Mouse (Mus musculus) cerebellum, postnatal 25 days (tissue): ENCODE measurements around the gene Kcnmb2.

Source experiments
- DNase-seq, 2 experiments: peaks; one replicate each; pipeline ENCODE4 v3.0.0; 2021; ENCODE audit warnings: mixed read lengths in 2 of 2

Gene Kcnmb2

DNA sequence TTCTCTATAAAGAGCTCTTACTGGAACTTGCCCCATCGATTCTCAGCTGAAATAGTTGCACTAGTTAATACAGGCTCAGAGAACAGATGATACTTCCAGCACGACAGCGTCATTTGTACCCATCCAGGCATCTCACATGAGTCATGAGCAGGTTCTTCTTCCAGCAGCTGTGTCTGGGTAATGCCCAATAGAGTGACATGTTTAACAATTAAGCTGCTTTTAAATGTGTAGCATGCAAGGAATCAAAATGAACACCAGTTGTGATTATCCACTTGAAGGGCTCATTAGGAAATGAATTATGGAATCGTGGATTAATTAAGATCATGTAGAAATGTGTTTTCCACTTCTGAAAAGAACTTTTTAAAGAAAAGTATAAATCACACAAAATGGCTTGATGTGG lies 245.4 kb downstream of the Kcnmb2 start:
- no peak for DNase-seq

DNA sequence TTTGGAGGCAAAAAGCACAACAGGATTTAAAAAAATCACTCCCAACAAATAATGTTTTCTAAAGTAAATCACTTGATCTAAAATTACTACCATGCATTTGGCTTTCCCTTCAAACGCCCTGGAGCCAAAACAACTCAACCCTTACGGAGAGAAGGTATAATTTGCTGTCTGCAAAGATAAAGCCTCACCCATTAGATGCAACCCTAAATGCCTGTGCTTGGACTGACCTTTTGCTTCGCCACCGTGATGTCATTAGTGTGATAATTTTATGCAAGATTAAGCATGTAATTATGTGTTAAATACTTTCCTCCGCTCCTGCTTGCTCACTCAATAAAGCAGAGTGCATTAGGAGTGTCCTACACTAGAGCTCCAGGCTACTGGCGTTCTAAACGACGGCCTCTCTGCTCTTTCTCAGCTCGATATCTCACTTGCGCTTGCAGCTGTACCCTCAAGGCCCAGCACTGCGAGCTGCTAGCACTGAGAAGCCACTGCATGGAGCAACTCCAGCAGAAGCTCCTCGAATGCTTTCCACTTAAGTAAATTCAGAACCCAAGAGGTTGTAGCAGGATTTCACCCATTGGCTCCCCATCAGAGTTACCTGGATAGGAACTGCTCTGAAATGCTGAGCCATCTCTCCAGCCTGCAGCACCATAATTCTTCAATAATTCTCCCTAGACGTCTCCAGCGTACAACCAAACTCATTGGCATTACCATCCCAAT lies 247.7 kb downstream of the Kcnmb2 start:
- DNase-seq: no peak

DNA sequence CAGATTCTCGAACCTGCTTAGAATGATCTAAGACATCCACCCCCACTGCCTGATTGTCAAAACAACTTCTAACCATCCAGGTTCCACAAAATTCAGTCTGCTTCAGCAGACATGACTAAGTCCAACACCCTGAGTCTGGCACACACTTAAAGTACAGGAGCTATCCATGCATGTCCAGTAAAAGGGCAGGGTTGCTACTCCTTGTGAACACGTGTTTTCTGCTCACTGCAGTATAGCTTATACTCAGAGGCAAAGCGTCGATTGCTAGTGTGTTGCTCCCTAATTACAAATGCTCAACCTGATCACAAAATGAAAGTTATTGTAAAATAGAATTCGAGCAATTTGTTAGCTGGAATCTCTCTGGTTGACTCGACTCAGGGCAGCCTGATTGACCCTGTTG lies 278.2 kb downstream of the Kcnmb2 start:
- no peak for DNase-seq

DNA sequence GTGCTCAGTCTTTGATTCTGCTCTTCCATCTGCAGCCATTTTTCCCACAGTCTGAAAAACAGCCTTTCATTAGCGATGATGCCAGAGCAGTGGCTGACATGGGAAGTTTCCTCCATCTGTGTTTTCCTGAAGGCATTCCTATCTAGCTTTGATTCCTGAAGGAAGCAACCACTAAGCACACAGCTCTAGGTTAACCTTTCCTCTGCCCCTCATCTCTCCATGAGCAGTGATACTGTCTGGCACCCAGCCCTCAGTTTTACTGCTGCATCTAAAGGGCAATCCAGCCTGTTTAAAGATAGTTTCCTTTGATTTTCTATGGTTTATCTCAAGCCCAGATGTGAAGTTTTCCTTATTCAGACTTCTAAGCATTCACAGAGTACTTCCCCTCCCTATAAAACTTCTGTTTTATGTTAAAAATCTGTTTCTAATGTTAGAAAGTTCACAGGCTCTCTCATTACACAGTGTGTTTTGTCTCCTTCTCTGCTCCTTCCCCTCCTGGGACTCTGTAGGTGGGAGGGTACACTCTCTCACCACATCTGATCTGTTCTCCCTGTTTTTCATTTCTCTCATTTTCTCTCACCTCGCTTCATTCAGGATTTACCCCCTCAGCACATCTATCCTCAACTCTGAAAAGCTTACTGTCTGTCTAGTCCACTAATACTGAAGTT lies 283.7 kb downstream of the Kcnmb2 start:
- no peak for DNase-seq

DNA sequence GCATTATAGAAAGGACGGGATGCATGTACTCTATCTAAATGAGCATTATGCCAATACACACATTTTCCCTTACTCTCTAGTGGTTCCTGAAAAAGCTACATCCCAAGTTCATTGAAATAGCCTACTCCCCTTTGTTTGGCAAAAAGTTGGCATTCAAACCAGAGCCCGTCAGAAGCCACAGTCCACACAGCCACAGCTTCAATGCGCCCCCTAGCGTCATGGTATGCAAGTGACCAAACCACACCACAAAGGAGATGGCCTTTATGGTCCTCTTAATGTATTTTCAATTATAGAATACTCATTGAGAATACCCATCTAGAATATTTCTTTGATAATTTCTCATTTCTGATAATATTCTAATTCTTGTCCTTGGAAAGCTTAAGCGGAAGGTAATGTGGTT lies 286.2 kb downstream of the Kcnmb2 start:
- DNase-seq: peak; percentile 66 to 85

DNA sequence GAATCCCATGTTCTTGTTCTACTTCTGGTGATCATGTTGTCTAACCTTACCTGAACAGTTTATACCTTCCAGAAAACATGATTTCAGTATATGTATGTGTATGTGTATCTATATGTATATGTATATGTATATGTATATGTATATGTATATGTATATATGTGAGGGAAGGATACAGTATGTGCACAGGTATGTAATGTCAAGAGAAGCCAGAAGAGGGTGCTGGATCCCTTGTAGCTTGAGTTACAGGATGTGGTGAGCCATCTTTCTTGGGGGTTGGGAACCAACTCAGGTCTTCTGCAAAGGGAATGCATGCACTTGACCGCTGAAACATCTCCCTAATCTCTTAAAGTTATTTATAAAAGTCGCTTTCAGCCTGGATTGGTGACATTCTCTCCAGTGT lies 286.6 kb downstream of the Kcnmb2 start:
- DNase-seq: no peak

DNA sequence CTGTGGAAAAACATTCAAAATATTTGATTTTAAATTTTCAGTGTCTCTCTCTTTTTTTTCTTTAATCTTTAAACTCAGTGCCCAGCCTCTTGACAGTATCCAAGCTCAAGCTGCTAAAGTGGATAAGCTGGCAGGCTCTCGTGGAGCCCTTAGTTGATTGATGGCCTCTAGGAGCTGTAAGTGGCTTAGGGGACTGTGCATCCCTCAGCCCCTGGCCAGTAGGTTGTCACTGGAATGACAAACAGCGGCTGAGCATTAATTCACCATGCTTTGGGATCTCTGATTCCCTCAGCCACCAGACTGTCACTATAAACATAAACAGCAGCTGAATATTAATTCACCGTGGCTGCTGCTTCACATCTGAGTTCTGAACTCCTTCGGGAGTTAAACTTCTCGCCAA lies 287.6 kb downstream of the Kcnmb2 start:
- DNase-seq: no peak

DNA sequence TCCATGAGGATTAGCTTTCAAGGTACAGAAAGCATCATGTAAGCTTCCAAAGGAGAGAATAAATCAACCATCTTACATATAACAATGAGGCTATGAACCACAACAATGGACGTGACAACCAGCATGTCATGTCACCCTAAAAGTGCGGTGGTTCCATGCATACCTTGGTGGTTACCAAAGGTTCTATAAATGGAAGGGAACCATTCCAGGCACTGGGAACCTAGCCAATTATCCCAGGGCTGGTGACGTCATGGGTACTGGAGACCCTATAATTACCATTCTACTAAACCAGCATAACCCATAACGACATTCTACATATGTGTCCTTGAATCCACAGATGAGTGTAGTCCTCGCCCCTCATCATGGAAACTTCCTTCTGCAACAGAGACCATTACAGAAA lies 291.7 kb downstream of the Kcnmb2 start:
- DNase-seq: peak in 1 of 2 experiments; percentile 13

DNA sequence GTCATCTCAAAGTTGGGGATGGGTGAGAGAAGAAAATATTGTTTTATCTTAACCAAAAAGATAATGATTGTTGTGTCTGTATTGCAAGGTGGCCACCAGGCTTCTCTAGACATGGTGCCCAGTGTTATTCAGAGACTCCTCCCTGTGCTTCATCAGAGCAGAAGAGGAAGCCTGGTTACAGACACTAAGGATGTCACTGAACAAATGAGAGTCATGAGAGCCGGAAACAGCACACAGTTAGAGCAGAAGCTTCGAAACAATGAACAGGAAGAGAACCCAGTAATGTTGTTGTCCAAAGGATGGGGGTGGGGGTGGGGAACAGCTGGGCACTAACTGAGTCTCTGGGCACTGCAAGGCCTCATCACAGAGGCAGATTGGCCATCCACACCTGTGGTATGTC lies 324.4 kb downstream of the Kcnmb2 start:
- no peak for DNase-seq

DNA sequence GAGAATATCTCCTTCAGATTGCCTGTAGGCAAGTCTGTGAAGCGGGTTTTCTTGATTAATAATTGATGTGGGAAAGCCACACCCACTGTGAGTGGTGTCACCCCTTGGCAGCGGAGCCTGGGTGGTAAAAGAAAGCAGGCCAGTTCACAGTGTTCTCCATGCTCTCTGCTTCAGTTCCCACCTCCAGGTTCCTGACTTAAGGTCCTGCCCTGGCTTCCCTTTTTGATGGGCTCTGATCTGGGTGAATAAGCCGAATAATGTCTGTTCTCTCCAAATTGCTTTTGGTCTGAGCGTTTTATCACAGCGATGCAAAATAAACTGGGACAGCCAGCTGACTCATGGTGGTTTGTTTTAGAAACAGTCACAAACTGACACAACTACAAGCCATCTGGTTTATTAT lies 334.5 kb downstream of the Kcnmb2 start:
- DNase-seq: no peak
